Mouse (Mus musculus) small intestine, adult 2 months (tissue): ENCODE data around the gene Rpsa.

Experiments
- CTCF ChIP-seq: fragments of 200-500 bp; IDR thresholded peaks from 2 replicates; pipeline ENCODE4 v1.5.1; 2012; ENCODE audit warnings: low read depth, mild to moderate bottlenecking, control low read depth, inconsistent platforms, low read length, moderate library complexity, mixed read lengths; ENCODE audit not compliant: insufficient replicate concordance, insufficient read length; ENCODE audit errors: extremely low read depth
- POLR2A ChIP-seq: fragments of 200-500 bp; IDR thresholded peaks from 2 replicates; pipeline ENCODE4 v1.6.1; 2012; ENCODE audit warnings: low read depth, mild to moderate bottlenecking, control low read depth, inconsistent platforms, low read length, moderate library complexity

GRCm38 (mm10) chr9:120098682-120099081, 28.8 kb upstream of the Rpsa start:
- TF ChIP-seq POLR2A (no peak), CTCF (peak; percentile 74; the same call in 1 of the 2 replicates)
